Mouse (Mus musculus) brain, embryonic 14.5 days (tissue): ENCODE results near the gene Cdpf1.

Experiments
- CTCF ChIP-seq: fragments of 200-500 bp; IDR thresholded peaks from 2 replicates; pipeline ENCODE4 v1.5.1; 2012; ENCODE audit warnings: inconsistent platforms, mild to moderate bottlenecking, moderate library complexity, borderline replicate concordance; ENCODE audit not compliant: insufficient read depth, insufficient read length; ENCODE audit errors: extremely low read depth
- POLR2A ChIP-seq: fragments of 200-500 bp; IDR thresholded peaks from 2 replicates; pipeline ENCODE4 v1.6.1; 2012; ENCODE audit warnings: mild to moderate bottlenecking, inconsistent platforms, borderline replicate concordance; ENCODE audit not compliant: poor library complexity, insufficient read depth, insufficient read length, severe bottlenecking; ENCODE audit errors: extremely low read depth

- TF ChIP-seq CTCF = no peak
- TF ChIP-seq POLR2A = no peak
Measured at GRCm38 (mm10) chr15:85786711-85787110, 24.8 kb downstream of the Cdpf1 start.
